Mouse (Mus musculus) neural tube, embryonic 15.5 days (tissue): ENCODE data around the gene Vrk3. TPM values are rescaled to one million over a fixed set of nuclear protein-coding genes. Genes with fewer than 3 reads are reported as not detected.

Experiments
- ATAC-seq: fragments of 200-750 bp; cut with Nextera tagmentation; 2 replicates; pipeline ENCODE4 v1.8.0; 2017; ENCODE audit warnings: mild to moderate bottlenecking, moderate TSS enrichment, moderate library complexity; ENCODE audit not compliant: low FRiP score
- H3K27ac ChIP-seq: fragments of 300-500 bp; sonication (generic); replicated peaks from 2 replicates; pipeline ENCODE4 v1.5.1; 2015; ENCODE audit warnings: mild to moderate bottlenecking, inconsistent platforms
- H3K27me3 ChIP-seq: fragments of 300-500 bp; sonication (generic); replicated peaks from 2 replicates; pipeline ENCODE4 v1.6.1; 2015; ENCODE audit warnings: inconsistent platforms
- H3K36me3 ChIP-seq: fragments of 300-500 bp; sonication (generic); 2 replicates; pipeline ENCODE4 v1.6.1; 2015; ENCODE audit warnings: inconsistent platforms
- H3K4me1 ChIP-seq: fragments of 300-500 bp; sonication (generic); 2 replicates; pipeline ENCODE4 v1.6.1; 2015; ENCODE audit warnings: inconsistent platforms
- H3K4me2 ChIP-seq: fragments of 300-500 bp; sonication (generic); 2 replicates; pipeline ENCODE4 v1.6.1; 2015; ENCODE audit warnings: inconsistent platforms, mild to moderate bottlenecking, moderate library complexity
- H3K4me3 ChIP-seq: fragments of 300-500 bp; sonication (generic); replicated peaks from 2 replicates; pipeline ENCODE4 v1.5.1; 2015; ENCODE audit warnings: mild to moderate bottlenecking, inconsistent platforms
- H3K9ac ChIP-seq: fragments of 300-500 bp; sonication (generic); replicated peaks from 2 replicates; pipeline ENCODE4 v1.6.1; 2015; ENCODE audit warnings: mild to moderate bottlenecking, inconsistent platforms
- H3K9me3 ChIP-seq: fragments of 300-500 bp; sonication (generic); replicated peaks from 2 replicates; pipeline ENCODE4 v1.6.1; 2016; ENCODE audit warnings: inconsistent platforms
- WGBS: fragments of 180-500 bp; shearing (Covaris S2); methylation state at CpG from one replicate; pipeline ENCODE4 v1.1.7; 2015; ENCODE audit warnings: mixed read lengths; 5-methylcytosine and 5-hydroxymethylcytosine counted together
- polyA plus RNA-seq: library from polyadenylated mRNA; unstranded; fragments of >200 nt; fragmentation: Nextera tagmentation; extraction: Ambion mirVana; gene quantifications from 2 replicates; pipeline ENCODE4 v1.2.1, GENCODE M21; 2015

Vrk3 gene
- polyA plus RNA-seq, 1 experiment from 2014 or later: 28.9 TPM

DNA sequence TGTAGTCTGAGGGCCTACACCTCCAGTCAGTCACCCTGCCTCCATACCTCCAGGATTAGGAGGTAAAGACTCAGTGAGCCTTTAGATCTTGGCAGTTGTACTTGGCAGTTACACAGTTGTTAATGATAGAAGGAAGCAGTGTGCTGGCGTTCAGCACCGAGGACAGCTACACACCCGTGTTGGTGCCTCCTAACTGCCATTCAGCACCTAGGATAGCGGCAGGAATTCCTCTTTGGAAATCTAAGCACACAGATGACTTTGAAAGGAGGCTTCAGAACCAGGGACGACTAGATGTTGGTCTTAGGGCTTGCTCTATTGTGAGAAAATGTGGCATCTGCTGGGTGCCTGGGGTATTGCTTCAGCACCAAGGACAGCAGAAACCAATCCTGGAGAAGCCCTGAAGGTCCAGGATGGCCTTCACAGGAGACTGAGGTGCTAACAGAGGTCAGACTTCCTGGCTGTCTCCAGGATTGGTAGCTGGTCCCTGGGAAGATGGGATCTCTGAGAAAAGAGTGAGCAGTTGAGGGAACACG is 21.9 kb downstream of the Vrk3 start:
- ATAC-seq: no peak
- Histone ChIP-seq H3K4me1 (no peaks in the 10 kb centered on the region), H3K27me3 (no peaks in the 10 kb centered on the region), H3K9me3 (no peaks in the 10 kb centered on the region), H3K27ac (no peak overlapping the region), H3K4me3 (no peak overlapping the region), H3K4me2 (no peak overlapping the region), H3K36me3 (peaks cover 74% of the 10 kb centered on the region), H3K9ac (no peak overlapping the region)
- WGBS: 17% methylated on average over 6 of the region's 6 CpGs

DNA sequence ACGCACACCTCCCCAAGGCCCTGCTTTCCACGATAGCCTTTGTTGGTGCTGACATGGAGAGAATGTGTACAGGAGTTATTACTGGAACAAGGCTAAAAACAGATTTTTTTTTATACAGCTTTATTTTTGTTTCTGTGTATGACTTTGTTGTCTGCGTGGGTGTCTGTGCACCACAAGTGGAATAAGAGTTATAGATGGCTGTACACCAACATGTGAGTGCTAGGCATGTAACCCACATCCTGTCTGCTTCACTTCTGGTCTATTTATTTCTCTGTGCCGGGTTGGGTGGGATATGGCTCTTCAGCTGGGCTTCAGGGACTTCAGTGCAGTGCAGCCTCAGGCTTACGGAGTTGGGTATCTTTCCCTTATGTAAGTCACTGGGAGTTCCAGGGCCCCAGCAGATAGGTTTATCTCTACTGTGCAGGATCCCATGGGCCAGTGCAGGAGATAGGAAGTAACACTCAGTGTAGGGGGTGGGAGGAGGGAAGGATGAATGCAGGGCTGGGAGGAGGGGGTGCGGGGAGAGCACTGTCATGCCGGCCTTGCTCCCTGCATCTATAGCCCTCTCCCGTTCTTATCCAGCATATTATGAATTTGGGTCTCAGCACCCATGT is 24.5 kb downstream of the Vrk3 start:
- H3K4me3 ChIP-seq: no peak overlapping the region
- ATAC-seq: no peak
- 90% methylated on average over 8 of the region's 8 CpGs for WGBS
- H3K9me3 ChIP-seq: no peaks in the 10 kb centered on the region
- H3K27me3 ChIP-seq: no peaks in the 10 kb centered on the region
- H3K27ac ChIP-seq: no peak overlapping the region
- peaks cover 72% of the 10 kb centered on the region for H3K36me3 ChIP-seq
- no peak overlapping the region for H3K4me2 ChIP-seq
- no peak overlapping the region for H3K9ac ChIP-seq
- H3K4me1 ChIP-seq: no peaks in the 10 kb centered on the region

- H3K9ac ChIP-seq: no peak overlapping the region
- no peak overlapping the region for H3K4me3 ChIP-seq
- 97% methylated on average over 9 of the region's 9 CpGs for WGBS
- no peaks in the 10 kb centered on the region for H3K27me3 ChIP-seq
- ATAC-seq: no peak
- no peak overlapping the region for H3K27ac ChIP-seq
- H3K4me1 ChIP-seq: no peaks in the 10 kb centered on the region
- no peak overlapping the region for H3K4me2 ChIP-seq
- no peaks in the 10 kb centered on the region for H3K9me3 ChIP-seq
- H3K36me3 ChIP-seq: peaks cover 41% of the 10 kb centered on the region
Observed at GRCm38 (mm10) chr7:44776849-44777498, 28.8 kb downstream of the Vrk3 start.

DNA sequence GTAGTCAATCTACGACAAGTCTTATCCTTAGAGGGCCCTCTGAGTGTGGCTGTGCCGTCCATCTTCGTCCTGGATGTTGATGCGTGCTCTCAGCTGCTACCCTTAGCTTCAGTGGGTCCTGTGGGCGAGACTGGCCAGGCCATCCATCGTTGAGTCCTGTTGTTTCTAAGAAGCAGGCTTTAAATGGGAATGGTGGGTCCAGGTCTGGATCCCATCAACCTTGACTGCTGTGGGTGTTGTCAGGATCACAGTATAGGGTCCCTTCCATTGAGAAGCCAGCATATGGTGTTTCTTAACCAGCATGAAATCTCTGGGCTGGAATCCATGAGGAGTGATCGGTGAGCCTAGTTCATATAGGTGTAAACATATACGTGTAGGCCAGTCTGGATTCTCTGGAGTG is 31.9 kb downstream of the Vrk3 start:
- no peaks in the 10 kb centered on the region for H3K9me3 ChIP-seq
- H3K4me1 ChIP-seq: no peaks in the 10 kb centered on the region
- no peak for ATAC-seq
- H3K36me3 ChIP-seq: peaks cover 24% of the 10 kb centered on the region
- WGBS: 87% methylated on average over 8 of the region's 8 CpGs
- no peak overlapping the region for H3K4me3 ChIP-seq
- no peak overlapping the region for H3K4me2 ChIP-seq
- no peaks in the 10 kb centered on the region for H3K27me3 ChIP-seq
- H3K9ac ChIP-seq: no peak overlapping the region
- H3K27ac ChIP-seq: no peak overlapping the region

DNA sequence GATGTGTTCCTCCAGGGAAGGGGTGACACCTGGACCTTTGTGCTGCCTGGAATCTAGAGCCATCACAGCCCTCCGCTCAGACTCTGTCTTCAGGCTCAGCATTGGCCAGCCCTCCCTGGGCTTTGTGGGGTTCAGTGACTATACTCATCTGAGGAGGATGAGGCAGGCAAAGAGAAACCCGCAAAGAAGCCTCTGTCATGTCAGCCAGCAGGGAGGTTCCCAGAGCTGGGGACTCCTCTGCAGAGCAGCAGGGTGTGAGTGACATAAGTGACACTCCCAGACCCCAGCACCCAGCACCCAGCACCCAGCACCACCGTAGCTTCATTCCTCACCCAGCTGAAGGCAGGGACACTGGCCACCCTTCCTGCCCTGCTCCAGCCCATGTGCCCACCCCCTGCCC is 41.3 kb downstream of the Vrk3 start:
- no peak for ATAC-seq
- no peaks in the 10 kb centered on the region; the same call in 1 of the 2 replicates for H3K27me3 ChIP-seq
- 83% methylated on average over 3 of the region's 3 CpGs for WGBS
- H3K4me3 ChIP-seq: no peak overlapping the region
- no peak overlapping the region for H3K27ac ChIP-seq
- H3K9me3 ChIP-seq: no peaks in the 10 kb centered on the region
- H3K36me3 ChIP-seq: no peaks in the 10 kb centered on the region
- H3K4me2 ChIP-seq: no peak overlapping the region
- H3K9ac ChIP-seq: no peak overlapping the region
- no peaks in the 10 kb centered on the region for H3K4me1 ChIP-seq

DNA sequence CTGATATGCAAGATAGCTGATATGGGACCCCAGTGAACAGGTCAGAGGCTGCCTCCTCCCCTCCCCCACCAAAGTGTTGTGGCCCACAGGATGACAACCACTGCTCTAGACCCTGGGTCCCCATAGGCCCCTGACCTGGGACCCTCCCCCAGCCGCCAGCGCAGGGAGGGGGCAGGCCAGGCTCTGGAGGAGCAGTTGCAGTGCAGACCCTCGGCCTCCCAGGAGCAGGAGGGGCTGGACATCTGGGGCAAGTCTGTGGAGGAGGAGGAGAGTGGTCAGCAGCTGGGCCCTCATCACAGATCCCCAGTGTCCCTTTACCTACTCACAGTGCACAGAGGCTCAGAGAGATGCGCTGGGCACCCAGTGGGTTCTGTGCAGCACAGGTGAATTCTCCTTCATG is 41.9 kb downstream of the Vrk3 start:
- 55% methylated on average over 4 of the region's 4 CpGs for WGBS
- no peaks in the 10 kb centered on the region for H3K9me3 ChIP-seq
- H3K4me1 ChIP-seq: no peaks in the 10 kb centered on the region
- H3K27ac ChIP-seq: no peak overlapping the region
- no peak overlapping the region for H3K9ac ChIP-seq
- no peaks in the 10 kb centered on the region; the same call in 1 of the 2 replicates for H3K27me3 ChIP-seq
- H3K4me2 ChIP-seq: no peak overlapping the region
- no peaks in the 10 kb centered on the region for H3K36me3 ChIP-seq
- ATAC-seq: no peak
- no peak overlapping the region for H3K4me3 ChIP-seq

DNA sequence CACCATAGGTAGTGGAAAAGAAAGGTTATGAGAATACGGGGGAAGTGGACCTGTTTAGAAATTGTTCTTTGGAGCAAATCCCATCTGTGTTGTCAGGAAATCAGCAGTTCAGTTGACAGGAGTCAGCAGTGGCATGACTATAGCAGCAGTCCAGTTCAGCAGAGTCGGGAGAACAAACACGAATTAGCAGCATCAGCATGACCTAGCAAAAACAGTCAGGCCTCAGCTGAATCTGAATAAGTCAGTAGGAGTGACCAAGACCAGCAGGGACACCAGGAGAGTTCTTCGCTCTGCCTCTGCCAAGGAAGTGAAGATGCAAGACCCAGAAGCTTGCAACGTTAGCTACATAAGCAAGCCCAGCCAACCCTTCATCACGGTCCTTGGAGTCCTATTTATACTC is 44.6 kb downstream of the Vrk3 start:
- H3K36me3 ChIP-seq: no peaks in the 10 kb centered on the region
- no peaks in the 10 kb centered on the region for H3K4me1 ChIP-seq
- H3K9ac ChIP-seq: no peak overlapping the region
- H3K27ac ChIP-seq: no peak overlapping the region
- WGBS: 88% methylated on average over 6 of the region's 6 CpGs
- H3K9me3 ChIP-seq: no peaks in the 10 kb centered on the region
- no peak overlapping the region for H3K4me3 ChIP-seq
- H3K4me2 ChIP-seq: no peak overlapping the region
- no peaks in the 10 kb centered on the region for H3K27me3 ChIP-seq
- ATAC-seq: no peak

- no peak overlapping the region for H3K27ac ChIP-seq
- no peaks in the 10 kb centered on the region for H3K27me3 ChIP-seq
- H3K4me3 ChIP-seq: no peak overlapping the region
- H3K4me2 ChIP-seq: no peak overlapping the region
- no peaks in the 10 kb centered on the region for H3K36me3 ChIP-seq
- H3K9me3 ChIP-seq: no peaks in the 10 kb centered on the region
- WGBS: 82% methylated on average over 2 of the region's 2 CpGs
- ATAC-seq: no peak
- no peak overlapping the region for H3K9ac ChIP-seq
- no peaks in the 10 kb centered on the region for H3K4me1 ChIP-seq
Observed at GRCm38 (mm10) chr7:44808927-44809326, 60.7 kb downstream of the Vrk3 start.

DNA sequence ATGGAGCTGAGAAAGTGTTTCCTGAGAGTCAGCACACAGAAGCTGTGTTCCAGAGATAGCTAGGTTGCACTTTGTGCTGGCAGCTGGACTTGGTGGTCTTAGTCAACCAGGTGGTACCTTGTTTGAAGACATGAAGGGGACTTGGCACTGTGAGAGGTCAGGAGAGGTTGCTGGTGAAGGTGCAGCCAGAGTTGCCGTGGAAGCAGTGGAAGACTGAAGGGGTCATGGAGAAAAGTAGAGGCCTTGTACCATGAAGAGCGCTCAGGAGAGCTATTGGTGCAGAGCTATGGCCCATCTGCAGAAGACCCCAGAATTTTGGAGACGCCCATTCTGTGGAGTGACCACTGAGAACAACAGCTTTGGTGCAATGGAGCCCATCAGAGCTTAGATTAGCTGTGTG is 61.3 kb downstream of the Vrk3 start:
- Histone ChIP-seq H3K4me1 (no peaks in the 10 kb centered on the region), H3K4me2 (no peak overlapping the region), H3K9me3 (no peaks in the 10 kb centered on the region), H3K36me3 (no peaks in the 10 kb centered on the region), H3K27me3 (no peaks in the 10 kb centered on the region), H3K27ac (no peak overlapping the region), H3K4me3 (no peak overlapping the region), H3K9ac (no peak overlapping the region)
- no peak for ATAC-seq
- WGBS: 90% methylated on average over 3 of the region's 3 CpGs

DNA sequence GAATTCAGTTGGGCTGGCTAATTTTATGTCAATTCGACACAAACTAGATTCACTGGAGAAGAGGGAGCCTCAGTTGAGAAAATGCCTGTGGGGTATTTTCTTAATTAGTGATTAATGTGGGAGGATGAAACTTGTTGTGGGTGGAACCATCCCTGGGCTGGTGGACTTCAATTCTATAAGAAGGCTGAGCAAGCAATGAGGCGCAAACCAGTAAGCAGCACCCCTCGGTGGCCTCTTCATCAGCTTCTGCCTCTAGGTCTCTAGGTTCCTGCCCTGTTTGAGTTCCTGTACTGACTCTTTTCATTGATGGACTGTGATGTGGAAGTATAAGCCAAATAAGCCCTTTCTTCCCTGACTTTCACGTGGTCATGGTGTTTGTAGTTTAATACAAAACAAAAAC is 62.2 kb downstream of the Vrk3 start:
- 86% methylated on average over 4 of the region's 4 CpGs for WGBS
- H3K4me3 ChIP-seq: no peak overlapping the region
- H3K36me3 ChIP-seq: no peaks in the 10 kb centered on the region
- H3K27me3 ChIP-seq: no peaks in the 10 kb centered on the region
- no peak overlapping the region for H3K4me2 ChIP-seq
- H3K9me3 ChIP-seq: no peaks in the 10 kb centered on the region
- H3K4me1 ChIP-seq: peaks cover 7% of the 10 kb centered on the region
- H3K27ac ChIP-seq: no peak overlapping the region
- H3K9ac ChIP-seq: no peak overlapping the region
- no peak for ATAC-seq

GRCm38 (mm10) chr7:44810819-44811557 is 62.8 kb downstream of the Vrk3 start:
- WGBS: 93% methylated on average over 7 of the region's 7 CpGs
- no peaks in the 10 kb centered on the region for H3K9me3 ChIP-seq
- H3K9ac ChIP-seq: no peak overlapping the region
- no peak overlapping the region for H3K27ac ChIP-seq
- no peak overlapping the region for H3K4me2 ChIP-seq
- no peaks in the 10 kb centered on the region for H3K27me3 ChIP-seq
- ATAC-seq: no peak
- H3K4me1 ChIP-seq: peaks cover 10% of the 10 kb centered on the region
- H3K4me3 ChIP-seq: no peak overlapping the region
- no peaks in the 10 kb centered on the region for H3K36me3 ChIP-seq
